Mouse (Mus musculus) thymus, adult 2 months (tissue): Measurements from ENCODE around the gene Zfp768.

Experiments
- CTCF ChIP-seq: fragments of 200-500 bp; IDR thresholded peaks from 2 replicates; pipeline ENCODE4 v1.5.1; 2012; ENCODE audit warnings: mild to moderate bottlenecking, control low read depth, low read length, moderate library complexity, borderline replicate concordance; ENCODE audit not compliant: control insufficient read depth, poor library complexity, insufficient read depth; ENCODE audit errors: extremely low read depth
- POLR2A ChIP-seq: fragments of 200-500 bp; IDR thresholded peaks from 2 replicates; pipeline ENCODE4 v1.6.1; 2012; ENCODE audit warnings: mild to moderate bottlenecking, low read length, control low read depth, moderate library complexity; ENCODE audit not compliant: control insufficient read depth, poor library complexity, insufficient read depth; ENCODE audit errors: extremely low read depth

DNA sequence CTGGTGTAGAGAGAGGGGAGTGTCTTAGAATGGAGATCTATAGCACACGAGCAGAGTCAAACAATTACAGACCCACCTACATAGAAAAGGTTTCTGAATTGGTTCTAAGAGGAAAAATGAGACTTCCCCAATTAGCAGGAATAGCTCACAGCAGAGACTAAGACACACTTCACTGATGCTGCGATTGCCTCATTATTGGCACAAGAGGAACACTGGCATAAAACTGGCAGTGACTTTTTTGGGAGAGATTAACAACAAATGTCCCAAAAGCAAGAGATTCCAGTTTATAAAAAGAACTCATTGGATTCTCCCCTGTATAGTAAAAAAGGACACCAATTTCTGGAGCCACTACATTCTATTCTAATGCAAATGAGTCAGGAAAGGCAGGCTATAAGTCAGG is 12.5 kb upstream of the Zfp768 start:
- no peak for TF ChIP-seq CTCF
- no peak for TF ChIP-seq POLR2A
